Mouse (Mus musculus): ENCODE measurements around the gene Gprc5b. TPM values are rescaled to one million over a fixed set of nuclear protein-coding genes. Genes with fewer than 3 reads are reported as not detected.
A peak's percentile ranks its signal among the peaks of the same experiment; 100 is the strongest.

Gene Gprc5b
- polyA plus RNA-seq, 1 experiment from 2014 or later = 2.9 TPM

- Histone ChIP-seq H3K9ac (ENCODE audit: low read depth, low read length) (no peak overlapping the region), H3K36me3 (ENCODE audit: control insufficient read depth, insufficient read depth, low read length) (no peaks in the 10 kb centered on the region), H3K27ac (ENCODE audit: low read length) (peak overlapping the region; percentile 12; the same call in 1 of the 2 replicates), H3K4me1 (ENCODE audit: control insufficient read depth, insufficient read depth, low read length) (peaks cover 48% of the 10 kb centered on the region), H3K4me2 (ENCODE audit: low read length) (peak overlapping the region; percentile 89), H3K27me3 (ENCODE audit: control insufficient read depth, insufficient read depth, low read depth, low read length) (no peaks in the 10 kb centered on the region), H3K9me3 (replicated peaks; ENCODE audit: control insufficient read depth, low read length, poor library complexity, severe bottlenecking) (no peaks in the 10 kb centered on the region), H3K4me3 (ENCODE audit: low read depth, low read length) (peak overlapping the region; percentile 59; the same call in 1 of the 2 replicates)
- 7% methylated on average over 13 of the region's 13 CpGs for WGBS
- no peak for ATAC-seq
Measured at GRCm38 (mm10) chr7:118992623-118993405, 2.2 kb downstream of the Gprc5b start.

DNA sequence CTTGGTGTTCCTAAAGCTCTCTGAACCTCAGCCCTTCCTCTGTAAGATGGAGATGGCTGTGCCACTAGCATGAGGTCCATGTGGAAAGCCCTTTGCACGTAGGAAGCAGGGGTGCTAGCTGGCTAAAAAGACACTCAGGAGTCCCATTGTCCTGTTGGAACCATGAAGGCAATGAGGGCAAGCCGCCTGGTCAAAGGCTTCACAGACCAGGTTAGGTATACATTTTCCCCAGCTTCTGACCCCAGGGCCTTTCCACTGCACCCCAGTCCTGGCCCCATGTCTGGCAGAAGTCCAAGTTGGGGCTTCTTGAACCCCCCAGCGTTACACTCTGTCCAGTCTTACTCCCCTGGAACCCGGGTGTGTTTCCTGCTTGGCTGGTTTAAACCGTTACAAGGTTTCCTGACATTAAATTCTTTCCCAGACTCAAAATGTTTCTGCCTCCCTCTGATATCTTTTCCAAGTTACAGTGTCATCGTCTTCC lies 2.9 kb downstream of the Gprc5b start:
- H3K4me2 ChIP-seq (ENCODE audit: low read length) = no peak overlapping the region; the same call in 1 of the 2 replicates
- no peak for ATAC-seq
- H3K9ac ChIP-seq (ENCODE audit: low read depth, low read length) = no peak overlapping the region
- H3K27ac ChIP-seq (ENCODE audit: low read length) = no peak overlapping the region
- no peaks in the 10 kb centered on the region for H3K9me3 ChIP-seq (replicated peaks; ENCODE audit: control insufficient read depth, low read length, poor library complexity, severe bottlenecking)
- no peak overlapping the region for H3K4me3 ChIP-seq (ENCODE audit: low read depth, low read length)
- peaks cover 48% of the 10 kb centered on the region for H3K4me1 ChIP-seq (ENCODE audit: control insufficient read depth, insufficient read depth, low read length)
- H3K36me3 ChIP-seq (ENCODE audit: control insufficient read depth, insufficient read depth, low read length) = no peaks in the 10 kb centered on the region
- no peaks in the 10 kb centered on the region for H3K27me3 ChIP-seq (ENCODE audit: control insufficient read depth, insufficient read depth, low read depth, low read length)
- WGBS = 20% methylated on average over 6 of the region's 6 CpGs

DNA sequence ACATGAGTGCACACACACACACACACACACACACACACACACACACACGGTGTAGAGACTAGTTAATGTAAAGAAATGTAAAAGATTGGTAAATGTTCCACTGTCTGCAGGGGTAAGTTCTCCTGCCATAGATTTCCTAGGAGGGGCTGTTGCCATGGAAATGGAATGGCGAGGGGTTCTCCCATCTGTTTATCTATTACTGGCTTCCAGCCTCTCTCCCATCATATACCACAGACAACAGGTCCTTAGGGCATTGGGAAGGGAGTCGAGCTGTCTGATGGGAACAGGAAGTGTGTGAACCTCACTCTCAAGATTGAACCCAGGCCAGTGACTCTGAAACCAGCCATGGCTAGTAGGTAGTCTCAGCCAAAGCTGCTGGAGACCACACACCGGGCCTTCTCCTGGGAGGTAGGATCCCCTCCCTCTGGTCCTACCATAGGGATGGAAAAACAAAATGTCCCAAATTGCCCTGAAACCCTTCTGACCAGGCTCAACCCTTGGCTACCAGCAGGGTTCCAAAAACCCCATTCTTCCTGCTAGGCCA lies 3.6 kb downstream of the Gprc5b start:
- peaks cover 48% of the 10 kb centered on the region for H3K4me1 ChIP-seq (ENCODE audit: control insufficient read depth, insufficient read depth, low read length)
- H3K27ac ChIP-seq (ENCODE audit: low read length) = no peak overlapping the region
- no peak overlapping the region for H3K9ac ChIP-seq (ENCODE audit: low read depth, low read length)
- H3K4me3 ChIP-seq (ENCODE audit: low read depth, low read length) = no peak overlapping the region
- whole genome bisulfite sequencing = 26% methylated on average over 4 of the region's 4 CpGs
- H3K27me3 ChIP-seq (ENCODE audit: control insufficient read depth, insufficient read depth, low read depth, low read length) = no peaks in the 10 kb centered on the region
- ATAC-seq = no peak
- no peaks in the 10 kb centered on the region for H3K9me3 ChIP-seq (replicated peaks; ENCODE audit: control insufficient read depth, low read length, poor library complexity, severe bottlenecking)
- H3K4me2 ChIP-seq (ENCODE audit: low read length) = no peak overlapping the region; the same call in 1 of the 2 replicates
- H3K36me3 ChIP-seq (ENCODE audit: control insufficient read depth, insufficient read depth, low read length) = no peaks in the 10 kb centered on the region

GRCm38 (mm10) chr7:118990282-118990681 lies 4.7 kb downstream of the Gprc5b start:
- no peaks in the 10 kb centered on the region for H3K27me3 ChIP-seq (ENCODE audit: control insufficient read depth, insufficient read depth, low read depth, low read length)
- H3K4me1 ChIP-seq (ENCODE audit: control insufficient read depth, insufficient read depth, low read length) = peaks cover 40% of the 10 kb centered on the region
- no peak overlapping the region for H3K9ac ChIP-seq (ENCODE audit: low read depth, low read length)
- no peaks in the 10 kb centered on the region for H3K9me3 ChIP-seq (replicated peaks; ENCODE audit: control insufficient read depth, low read length, poor library complexity, severe bottlenecking)
- no peak overlapping the region for H3K4me3 ChIP-seq (ENCODE audit: low read depth, low read length)
- 66% methylated on average over 6 of the region's 6 CpGs for WGBS
- H3K36me3 ChIP-seq (ENCODE audit: control insufficient read depth, insufficient read depth, low read length) = no peaks in the 10 kb centered on the region
- H3K4me2 ChIP-seq (ENCODE audit: low read length) = no peak overlapping the region
- H3K27ac ChIP-seq (ENCODE audit: low read length) = no peak overlapping the region
- no peak for ATAC-seq

- Histone ChIP-seq H3K4me1 (ENCODE audit: control insufficient read depth, insufficient read depth, low read length) (peaks cover 35% of the 10 kb centered on the region), H3K27me3 (ENCODE audit: control insufficient read depth, insufficient read depth, low read depth, low read length) (no peaks in the 10 kb centered on the region), H3K9ac (ENCODE audit: low read depth, low read length) (no peak overlapping the region), H3K9me3 (replicated peaks; ENCODE audit: control insufficient read depth, low read length, poor library complexity, severe bottlenecking) (no peaks in the 10 kb centered on the region), H3K4me2 (ENCODE audit: low read length) (no peak overlapping the region), H3K4me3 (ENCODE audit: low read depth, low read length) (no peak overlapping the region), H3K36me3 (ENCODE audit: control insufficient read depth, insufficient read depth, low read length) (no peaks in the 10 kb centered on the region), H3K27ac (ENCODE audit: low read length) (no peak overlapping the region)
- no peak for ATAC-seq
- WGBS = 84% methylated on average over 5 of the region's 5 CpGs
Measured at GRCm38 (mm10) chr7:118989275-118989856, 5.6 kb downstream of the Gprc5b start.

- Histone ChIP-seq H3K4me3 (ENCODE audit: low read depth, low read length) (no peak overlapping the region), H3K4me1 (ENCODE audit: control insufficient read depth, insufficient read depth, low read length) (peaks cover 9% of the 10 kb centered on the region), H3K27ac (ENCODE audit: low read length) (no peak overlapping the region), H3K9ac (ENCODE audit: low read depth, low read length) (no peak overlapping the region), H3K9me3 (replicated peaks; ENCODE audit: control insufficient read depth, low read length, poor library complexity, severe bottlenecking) (no peaks in the 10 kb centered on the region), H3K27me3 (ENCODE audit: control insufficient read depth, insufficient read depth, low read depth, low read length) (no peaks in the 10 kb centered on the region), H3K4me2 (ENCODE audit: low read length) (no peak overlapping the region), H3K36me3 (ENCODE audit: control insufficient read depth, insufficient read depth, low read length) (no peaks in the 10 kb centered on the region)
- no peak for ATAC-seq
- WGBS = 66% methylated on average over 4 of the region's 4 CpGs
Measured at GRCm38 (mm10) chr7:118986369-118986768, 8.6 kb downstream of the Gprc5b start.

- WGBS = 78% methylated on average over 4 of the region's 4 CpGs
- no peak overlapping the region for H3K9ac ChIP-seq (ENCODE audit: low read depth, low read length)
- no peak for ATAC-seq
Measured at GRCm38 (mm10) chr7:118985786-118986185, 9.2 kb downstream of the Gprc5b start.

GRCm38 (mm10) chr7:118983961-118984360 lies 11.1 kb downstream of the Gprc5b start:
- Histone ChIP-seq H3K4me2 (ENCODE audit: low read length) (no peak overlapping the region), H3K4me1 (ENCODE audit: control insufficient read depth, insufficient read depth, low read length) (no peaks in the 10 kb centered on the region), H3K9ac (ENCODE audit: low read depth, low read length) (no peak overlapping the region), H3K27ac (ENCODE audit: low read length) (no peak overlapping the region), H3K9me3 (replicated peaks; ENCODE audit: control insufficient read depth, low read length, poor library complexity, severe bottlenecking) (no peaks in the 10 kb centered on the region), H3K27me3 (ENCODE audit: control insufficient read depth, insufficient read depth, low read depth, low read length) (no peaks in the 10 kb centered on the region), H3K4me3 (ENCODE audit: low read depth, low read length) (no peak overlapping the region), H3K36me3 (ENCODE audit: control insufficient read depth, insufficient read depth, low read length) (no peaks in the 10 kb centered on the region)
- 72% methylated on average over 19 of the region's 19 CpGs for WGBS
- ATAC-seq = no peak

More at GRCm38 (mm10) chr7:118985786-118986185, 9.2 kb downstream of the Gprc5b start:
- no peaks in the 10 kb centered on the region for H3K27me3 ChIP-seq (ENCODE audit: control insufficient read depth, insufficient read depth, low read depth, low read length)
- H3K27ac ChIP-seq (ENCODE audit: low read length) = no peak overlapping the region
- peaks cover 7% of the 10 kb centered on the region; the same call in 1 of the 2 replicates for H3K4me1 ChIP-seq (ENCODE audit: control insufficient read depth, insufficient read depth, low read length)
- H3K4me2 ChIP-seq (ENCODE audit: low read length) = no peak overlapping the region
- no peak overlapping the region for H3K4me3 ChIP-seq (ENCODE audit: low read depth, low read length)
- no peaks in the 10 kb centered on the region for H3K9me3 ChIP-seq (replicated peaks; ENCODE audit: control insufficient read depth, low read length, poor library complexity, severe bottlenecking)
- no peaks in the 10 kb centered on the region for H3K36me3 ChIP-seq (ENCODE audit: control insufficient read depth, insufficient read depth, low read length)

- H3K9me3 ChIP-seq (replicated peaks; ENCODE audit: control insufficient read depth, low read length, poor library complexity, severe bottlenecking) = no peaks in the 10 kb centered on the region
- WGBS = 90% methylated on average over 4 of the region's 4 CpGs
- H3K4me1 ChIP-seq (ENCODE audit: control insufficient read depth, insufficient read depth, low read length) = no peaks in the 10 kb centered on the region
- H3K9ac ChIP-seq (ENCODE audit: low read depth, low read length) = no peak overlapping the region
- no peak overlapping the region for H3K4me2 ChIP-seq (ENCODE audit: low read length)
- H3K27ac ChIP-seq (ENCODE audit: low read length) = no peak overlapping the region
- H3K4me3 ChIP-seq (ENCODE audit: low read depth, low read length) = no peak overlapping the region
- no peak for ATAC-seq
- no peaks in the 10 kb centered on the region for H3K27me3 ChIP-seq (ENCODE audit: control insufficient read depth, insufficient read depth, low read depth, low read length)
- no peaks in the 10 kb centered on the region for H3K36me3 ChIP-seq (ENCODE audit: control insufficient read depth, insufficient read depth, low read length)
Measured at GRCm38 (mm10) chr7:118982586-118982985, 12.4 kb downstream of the Gprc5b start.
